8 mouse cellular contexts compared by ENCODE assay signal in genomic region chr1:86509410-86509809, GRCm38 (mm10). TPM values are rescaled to one million over a fixed set of nuclear protein-coding genes. Genes with fewer than 3 reads are reported as not detected.
DNase-seq lines count a peak whose midpoint lies in the region; ATAC-seq and TF ChIP-seq lines count a peak whose summit lies in the region.

No protein-coding gene starts in this region.

- peak; percentile 56; the same call in 1 of the 2 replicates for ATAC-seq in heart, embryonic 16.5 days (replicated peaks; ENCODE audit: extremely low read depth, insufficient read depth, low FRiP score)

- peak; percentile 94 for DNase-seq in adrenal gland, postnatal 14 days
- DNase-seq in forebrain, embryonic 10.5 days (ENCODE audit: extremely low spot score, low spot score), result peak; percentile 88
- DNase-seq in layer of hippocampus, adult 11-12 months (ENCODE audit: low spot score), result peak; percentile 92
- peak; percentile 90 to 94 for DNase-seq in lung, adult 18-20 months
- peak; percentile 88 for DNase-seq in ovary, postnatal 36 days (ENCODE audit: low spot score)
- DNase-seq in urinary bladder, adult 18-20 months (ENCODE audit: low spot score in 2 of 2), result peak; percentile 75 to 89

- peak; percentile 69 for TF ChIP-seq CTCF in E14TG2a.4 (conservative IDR thresholded peaks at IDR 0.05; ENCODE audit: low read length)

- H3K4me1 ChIP-seq in E14TG2a.4 (replicated peaks; ENCODE audit: low read depth, low read length), result peaks cover 84% of the 10 kb centered on the region
- H3K4me1 ChIP-seq in forebrain, embryonic 10.5 days, result peaks cover 64% of the 10 kb centered on the region
- peaks cover 27% of the 10 kb centered on the region for H3K4me1 ChIP-seq in heart, embryonic 16.5 days (ENCODE audit: control insufficient read depth, insufficient read depth, low read length)

- H3K27me3 ChIP-seq in E14TG2a.4 (ENCODE audit: insufficient read depth, low read length), result no peaks in the 10 kb centered on the region
- H3K27me3 ChIP-seq in forebrain, embryonic 10.5 days (ENCODE audit: poor library complexity, severe bottlenecking), result no peaks in the 10 kb centered on the region
- H3K27me3 ChIP-seq in heart, embryonic 16.5 days (ENCODE audit: control insufficient read depth, insufficient read depth, low read length), result no peaks in the 10 kb centered on the region

- WGBS in forebrain, embryonic 10.5 days, result 6% methylated on average over 7 of the region's 7 CpGs
- 14% methylated on average over 7 of the region's 7 CpGs for WGBS in heart, embryonic 16.5 days

- H3K27ac ChIP-seq in forebrain, embryonic 10.5 days, result peak overlapping the region; percentile 91
- H3K27ac ChIP-seq in heart, embryonic 16.5 days (ENCODE audit: low read length), result no peak overlapping the region; the same call in 1 of the 2 replicates

- peak overlapping the region; percentile 51 for H3K9ac ChIP-seq in heart, embryonic 16.5 days (ENCODE audit: low read length)

- no peaks in the 10 kb centered on the region for H3K36me3 ChIP-seq in E14TG2a.4 (ENCODE audit: insufficient read depth, low read length)
- H3K36me3 ChIP-seq in forebrain, embryonic 10.5 days (replicated peaks), result no peaks in the 10 kb centered on the region
- no peaks in the 10 kb centered on the region for H3K36me3 ChIP-seq in heart, embryonic 16.5 days (ENCODE audit: control insufficient read depth, insufficient read depth)

- no peak overlapping the region for H3K4me2 ChIP-seq in heart, embryonic 16.5 days (ENCODE audit: low read depth, low read length)

- H3K9me3 ChIP-seq in E14TG2a.4 (ENCODE audit: low read length), result no peaks in the 10 kb centered on the region
- no peaks in the 10 kb centered on the region for H3K9me3 ChIP-seq in forebrain, embryonic 10.5 days
- no peaks in the 10 kb centered on the region for H3K9me3 ChIP-seq in heart, embryonic 16.5 days (replicated peaks; ENCODE audit: control insufficient read depth, low read length)

- H3K4me3 ChIP-seq in E14TG2a.4 (replicated peaks; ENCODE audit: low read length), result peak overlapping the region; percentile 14; the same call in 1 of the 2 replicates
- H3K4me3 ChIP-seq in forebrain, embryonic 10.5 days, result peak overlapping the region; percentile 15; the same call in 1 of the 2 replicates
- no peak overlapping the region for H3K4me3 ChIP-seq in heart, embryonic 16.5 days (ENCODE audit: low read length)

RNA-seq across cellular contexts. Expression of gene Ptma, which starts 17.1 kb away (rescaled TPM):
- 806 and 848 TPM in 2 replicates for total RNA-seq in adrenal gland, postnatal 14 days (2021)
- polyA plus RNA-seq in forebrain, embryonic 10.5 days (2016; fragmentation: Nextera tagmentation; extraction: Ambion mirVana), result 2,941 and 3,273 TPM in 2 replicates
- polyA plus RNA-seq in heart, embryonic 16.5 days (2015; fragmentation: Nextera tagmentation; extraction: Ambion mirVana), result 702 and 1,064 TPM in 2 replicates
